Comparison of ENCODE assay signal across 8 mouse cellular contexts in genomic region chr9:45121769-45122168, GRCm38 (mm10). TPM values are rescaled to one million over a fixed set of nuclear protein-coding genes. Genes with fewer than 3 reads are reported as not detected.
DNase-seq lines count a peak whose midpoint lies in the region; ATAC-seq and TF ChIP-seq lines count a peak whose summit lies in the region.

No protein-coding gene starts in this region.

- no peaks in the 10 kb centered on the region for H3K9me3 ChIP-seq in hindbrain, embryonic 16.5 days (ENCODE audit: control insufficient read depth, low read length)

- peak; percentile 91 for TF ChIP-seq CTCF in gastrocnemius, adult 2 months (IDR thresholded peaks at IDR 0.05)

- H3K4me2 ChIP-seq in hindbrain, embryonic 16.5 days (ENCODE audit: low read length), result peak overlapping the region; percentile 31

- peak overlapping the region; percentile 31 for H3K4me3 ChIP-seq in gastrocnemius, adult 2 months
- no peak overlapping the region for H3K4me3 ChIP-seq in hindbrain, embryonic 16.5 days (ENCODE audit: low read length)

- H3K27me3 ChIP-seq in hindbrain, embryonic 16.5 days (replicated peaks; ENCODE audit: control insufficient read depth, insufficient read depth, low read length), result no peaks in the 10 kb centered on the region

- peak; percentile 51 for ATAC-seq in hindbrain, embryonic 16.5 days

- WGBS in hindbrain, embryonic 16.5 days, result 3% methylated on average over 10 of the region's 10 CpGs

- DNase-seq in T-cell, adult 2 months (ENCODE audit: low spot score), result peak; percentile 79
- peak; percentile 87 to 89 for DNase-seq in cerebellum, postnatal 36 days
- DNase-seq in gastrocnemius, adult 2 months, result peak; percentile 82
- peak; percentile 66 for DNase-seq in left cerebral cortex, adult 11 months (ENCODE audit: low spot score)
- DNase-seq in lung, postnatal 4 days, result peak; percentile 69 to 81
- DNase-seq in right cerebral cortex, adult 2 months (ENCODE audit: low spot score in 2 of 2), result peak; percentile 81 to 84
- peak; percentile 22 for DNase-seq in urinary bladder, postnatal 10 days (ENCODE audit: low spot score)

- H3K9ac ChIP-seq in hindbrain, embryonic 16.5 days (ENCODE audit: low read depth, low read length), result no peak overlapping the region

- intact Hi-C loops in gastrocnemius, adult 2 months (cut with DNase I), result loop anchor here (1.0 to 5.0 kb wide), 3 partner anchors 13 to 64 kb away; partner anchors contain the start of gene Mpzl3

- H3K27ac ChIP-seq in gastrocnemius, adult 2 months, result peak overlapping the region; percentile 25; the same call in 1 of the 2 replicates
- no peak overlapping the region for H3K27ac ChIP-seq in hindbrain, embryonic 16.5 days (ENCODE audit: low read depth, low read length)

- H3K36me3 ChIP-seq in hindbrain, embryonic 16.5 days (ENCODE audit: control insufficient read depth, insufficient read depth, low read length), result peaks cover 15% of the 10 kb centered on the region; the same call in 1 of the 2 replicates

- H3K4me1 ChIP-seq in hindbrain, embryonic 16.5 days (ENCODE audit: control insufficient read depth, insufficient read depth, low read depth, low read length), result peaks cover 31% of the 10 kb centered on the region

RNA-seq across cellular contexts. Expression of gene Scn2b, which starts 4.2 kb away (rescaled TPM):
- total RNA-seq in gastrocnemius, adult 2 months (2021), result 1 to 10 TPM; 1.9 to 2.0 TPM
- 10.0 and 10.5 TPM in 2 replicates for polyA plus RNA-seq in hindbrain, embryonic 16.5 days (2015; fragmentation: Nextera tagmentation; extraction: Ambion mirVana)

RNA-seq across cellular contexts. Expression of gene Scn4b, which starts 16.4 kb away (rescaled TPM):
- total RNA-seq in gastrocnemius, adult 2 months (2021), result 100 to 1,000 TPM; 201 to 246 TPM
- polyA plus RNA-seq in hindbrain, embryonic 16.5 days (2015; fragmentation: Nextera tagmentation; extraction: Ambion mirVana), result 0.60 and 0.81 TPM in 2 replicates

RNA-seq across cellular contexts. Expression of gene Jaml, which starts 42.8 kb away (rescaled TPM):
- under 1 TPM; 0.64 to 0.66 TPM for total RNA-seq in gastrocnemius, adult 2 months (2021)
- polyA plus RNA-seq in hindbrain, embryonic 16.5 days (2015; fragmentation: Nextera tagmentation; extraction: Ambion mirVana), result 0.25 and 0.37 TPM in 2 replicates

Comparison
In these comparisons a context has a peak if more than half of its experiments do, and no peak if none do; other contexts are left out.
1. DNase-seq: peak in every context shown above with its lines; median percentile 88 in cerebellum, postnatal 36 days; 82 in right cerebral cortex, adult 2 months; 82 in gastrocnemius, adult 2 months; 79 in T-cell, adult 2 months; 75 in lung, postnatal 4 days; 66 in left cerebral cortex, adult 11 months; 22 in urinary bladder, postnatal 10 days.